Mouse (Mus musculus) layer of hippocampus, postnatal 14 days (tissue): ENCODE data around the gene Gm21874. TPM values are rescaled to one million over a fixed set of nuclear protein-coding genes. Genes with fewer than 3 reads are reported as not detected.
"Not testable (repeated sequence)": the region's sequence is repeated elsewhere in the genome, so short reads cannot be mapped to it uniquely, and the experiment has no call there.

Source experiments
- DNase-seq, 2 experiments: peaks; one replicate each; pipeline ENCODE4 v3.0.0; 2021 to 2022; ENCODE audit warnings: low spot score in 2 of 2, mixed read lengths in 1 of 2
- long read RNA-seq, 2 experiments: library from polyadenylated mRNA; stranded (forward); transcript quantifications; one replicate each; pipeline ENCODE4 v2.0.0; 2021
- total RNA-seq, 2 experiments: library from RNA; stranded (reverse); gene quantifications; 2 replicates each; pipeline ENCODE4 v1.2.3; 2021

Gm21874 gene
- not detected for total RNA-seq
- long read RNA-seq, experiment 1, result 0 reads
- long read RNA-seq, experiment 2, result 0 reads

GRCm38 (mm10) chrY:9416048-9416447, at the start of gene Gm21874:
Gm21874 (minus strand) TSS chrY:9416148.
- DNase-seq, result not testable (repeated sequence)

Other genes starting within 250 kb of the Gm21874 start
- not detected for gene Gm21721, start 214.0 kb downstream of the Gm21874 start, total RNA-seq
- gene Gm21812, start 69.0 kb downstream of the Gm21874 start, total RNA-seq, result not detected